Mouse (Mus musculus): ENCODE results near the gene Nmu. TPM values are rescaled to one million over a fixed set of nuclear protein-coding genes. Genes with fewer than 3 reads are reported as not detected.

Nmu gene
- not detected for total RNA-seq (2022)

DNA sequence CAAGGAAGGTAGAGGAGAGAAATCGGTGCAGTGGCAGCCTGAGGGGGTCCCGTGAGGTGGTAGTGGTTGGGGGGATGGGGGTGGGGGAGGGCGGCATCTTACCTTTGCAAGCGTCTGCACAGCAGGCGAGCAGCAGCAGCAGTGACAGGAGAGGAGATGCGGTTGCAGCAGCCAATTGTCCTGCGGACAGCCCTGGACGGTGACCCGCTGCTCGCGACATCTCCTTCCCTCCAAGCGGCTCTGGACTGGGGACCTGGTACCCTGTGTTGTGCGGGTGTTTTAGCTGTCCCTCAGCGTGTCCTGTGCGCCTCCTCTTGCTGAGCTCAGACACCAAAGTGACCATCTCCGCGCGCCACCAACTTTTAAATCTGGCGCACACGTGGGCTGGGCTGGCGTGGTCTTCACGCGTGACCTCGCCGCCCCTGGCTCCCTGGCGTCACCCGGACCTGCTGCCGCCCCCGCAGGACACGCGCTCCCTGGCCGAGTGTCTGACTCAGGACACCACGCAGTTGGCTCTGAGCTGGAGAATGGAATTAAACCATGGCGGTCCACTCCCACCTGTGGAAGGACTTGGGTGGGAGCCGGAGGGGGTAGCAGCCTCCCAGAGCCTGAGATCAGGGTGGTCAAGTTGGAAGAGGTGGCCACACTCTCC is at the start of gene Nmu:
Gene Nmu (minus strand): TSS at position 336 of the 652 bp plus-strand sequence.
- no peak for DNase-seq (ENCODE audit: low spot score in 2 of 2)

DNA sequence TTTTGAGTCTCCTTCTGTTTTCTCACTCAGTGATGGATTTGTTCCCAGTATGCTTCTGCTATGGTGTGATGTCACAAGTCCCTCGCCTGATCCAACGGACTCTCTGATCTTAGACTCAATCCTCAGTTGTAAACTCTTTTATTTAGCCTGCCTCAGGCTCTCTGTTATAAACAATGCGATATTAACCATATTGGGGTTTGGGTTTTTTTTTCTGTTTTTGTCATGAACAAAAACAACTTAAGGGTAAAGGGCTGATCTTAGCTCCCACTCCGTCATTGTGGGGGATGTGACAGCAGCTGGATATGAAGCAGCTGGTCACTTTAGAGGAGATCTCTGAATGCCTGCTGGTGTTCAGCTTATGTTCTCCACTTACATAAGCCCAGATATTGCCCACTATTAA is 48.1 kb upstream of the Nmu start:
- no peak for DNase-seq (ENCODE audit: low spot score in 2 of 2)

DNA sequence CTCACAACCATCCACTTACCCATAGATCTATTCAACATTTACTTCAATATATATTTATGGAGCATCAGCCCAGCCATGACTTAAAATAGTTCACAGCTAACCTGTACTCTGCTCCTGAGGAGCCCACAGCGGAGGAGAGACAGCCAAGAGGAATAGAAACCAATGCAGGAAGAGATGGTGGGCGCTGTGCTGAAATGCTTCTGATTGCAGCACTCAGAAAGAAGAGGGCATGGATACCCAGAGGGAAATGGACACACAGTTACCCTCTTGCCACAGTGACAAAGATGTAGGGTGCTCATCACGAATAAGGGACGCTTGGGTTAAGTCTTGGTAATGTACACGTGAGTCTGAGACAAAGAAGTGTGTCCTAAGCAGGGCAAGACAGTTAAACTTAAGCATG is 30.8 kb upstream of the Nmu start:
- DNase-seq (ENCODE audit: low spot score in 2 of 2) = no peak

DNA sequence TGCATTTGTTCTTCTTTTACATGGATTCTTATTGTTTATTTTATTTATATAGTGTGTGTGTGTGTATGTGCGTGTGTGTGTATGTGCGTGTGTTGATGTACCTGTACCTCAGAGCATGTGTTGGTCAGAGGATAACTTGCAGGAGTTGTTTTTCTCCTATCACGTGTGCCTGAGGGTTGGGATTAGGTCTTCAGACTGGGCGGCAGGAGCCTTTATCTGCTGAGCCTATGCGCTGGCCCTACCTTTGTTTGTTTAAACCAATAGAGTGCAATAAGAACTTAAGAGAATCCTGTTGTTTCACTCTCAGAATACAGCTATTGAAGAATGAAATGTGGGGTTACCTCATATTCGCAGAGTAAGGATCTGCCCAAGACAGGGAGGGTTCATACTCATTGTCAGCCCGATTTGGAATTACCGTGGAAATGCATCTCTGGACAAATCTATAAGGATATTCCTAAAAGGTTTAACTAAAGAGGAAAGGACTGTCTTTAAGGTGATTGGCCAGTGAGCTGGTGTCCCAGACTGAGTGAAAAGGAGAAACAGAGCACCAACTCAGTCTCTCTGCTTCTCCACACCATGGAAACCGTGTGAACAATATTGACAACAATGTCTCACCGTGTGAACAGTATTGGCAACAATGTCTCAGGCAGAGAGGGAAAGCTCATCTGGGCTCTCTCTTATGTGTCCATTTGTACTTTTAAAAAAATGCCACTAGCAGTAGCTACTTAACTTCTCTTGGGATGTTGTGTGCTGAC is 25.6 kb upstream of the Nmu start:
- no peak for DNase-seq (ENCODE audit: low spot score in 2 of 2)

DNA sequence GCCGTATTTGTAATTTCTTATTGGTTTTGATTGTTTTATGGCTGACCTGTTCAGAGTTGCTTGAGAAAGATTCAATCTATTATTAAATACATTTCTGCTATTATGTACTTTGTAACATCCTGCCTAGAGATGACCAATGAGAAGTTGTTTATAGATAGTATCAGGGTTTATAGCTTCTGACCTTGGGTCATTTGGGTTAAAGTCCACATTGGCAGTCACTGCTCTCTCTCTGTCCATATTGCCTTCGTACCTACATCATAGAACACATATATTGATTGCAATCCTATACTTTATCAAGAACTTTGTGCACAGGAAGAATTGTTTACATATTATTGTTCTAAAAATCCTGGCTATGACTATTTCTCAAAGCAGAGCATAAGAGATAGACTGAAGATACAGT is 24.9 kb upstream of the Nmu start:
- no peak for DNase-seq (ENCODE audit: low spot score in 2 of 2)

DNA sequence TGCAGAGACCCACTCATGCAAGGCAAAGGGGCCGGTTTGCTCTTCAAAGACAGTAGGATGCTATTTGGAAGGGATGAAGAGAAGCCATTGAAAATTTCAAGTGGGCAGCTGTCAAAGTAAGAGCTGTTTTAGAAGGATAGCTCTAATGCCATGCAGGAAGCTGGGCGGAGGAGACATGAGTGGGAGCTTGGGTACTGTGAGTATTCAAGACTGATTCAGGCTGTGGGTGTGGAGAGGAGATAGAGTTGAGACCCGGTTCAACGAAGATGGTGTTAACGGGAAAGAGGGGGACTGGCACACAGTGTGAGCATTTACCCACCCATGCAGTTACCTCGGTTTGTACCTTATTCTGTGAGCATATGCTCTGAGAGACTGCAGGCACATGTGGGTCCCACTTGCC is 20.1 kb upstream of the Nmu start:
- peak in 1 of 2 experiments; percentile 3 for DNase-seq (ENCODE audit: low spot score in 2 of 2)

DNA sequence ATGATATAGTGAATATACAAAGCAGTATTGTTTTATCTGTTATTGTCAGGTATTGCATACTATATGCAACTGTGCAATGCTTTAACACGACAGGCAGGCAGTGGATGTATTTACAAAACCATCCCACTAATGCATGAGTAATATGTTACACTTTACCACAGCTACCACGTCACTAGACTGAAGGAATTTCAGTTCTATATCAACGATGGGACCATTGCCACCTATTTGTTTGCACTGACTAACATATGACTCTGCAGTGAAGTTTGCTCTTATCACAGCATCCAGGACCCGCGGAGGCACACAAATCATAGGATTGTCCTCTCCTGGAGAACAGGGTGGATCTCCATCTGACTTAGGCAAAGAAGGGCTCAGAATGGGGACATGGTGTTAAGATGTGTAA is 18.2 kb upstream of the Nmu start:
- DNase-seq (ENCODE audit: low spot score in 2 of 2) = no peak

DNA sequence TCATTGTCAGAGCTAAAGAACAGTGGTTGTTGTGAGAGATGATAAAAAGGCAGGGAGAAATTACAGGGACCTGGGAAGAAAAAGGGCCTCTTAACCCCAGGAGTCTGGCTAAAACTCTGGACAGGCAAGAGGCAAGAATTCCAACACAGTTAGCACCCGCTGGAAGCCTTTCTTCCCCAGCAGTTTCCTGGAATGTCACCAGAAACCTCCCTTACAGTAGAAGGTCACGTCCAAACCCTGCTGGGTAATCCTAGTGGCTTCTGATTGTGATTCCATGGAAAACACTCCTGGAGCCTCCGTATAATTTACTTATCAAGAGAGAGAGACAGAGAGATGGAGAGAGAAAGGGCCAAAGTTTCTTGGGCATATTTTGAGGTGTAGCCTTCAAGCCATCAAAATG is 15.6 kb upstream of the Nmu start:
- no peak for DNase-seq (ENCODE audit: low spot score in 2 of 2)

DNA sequence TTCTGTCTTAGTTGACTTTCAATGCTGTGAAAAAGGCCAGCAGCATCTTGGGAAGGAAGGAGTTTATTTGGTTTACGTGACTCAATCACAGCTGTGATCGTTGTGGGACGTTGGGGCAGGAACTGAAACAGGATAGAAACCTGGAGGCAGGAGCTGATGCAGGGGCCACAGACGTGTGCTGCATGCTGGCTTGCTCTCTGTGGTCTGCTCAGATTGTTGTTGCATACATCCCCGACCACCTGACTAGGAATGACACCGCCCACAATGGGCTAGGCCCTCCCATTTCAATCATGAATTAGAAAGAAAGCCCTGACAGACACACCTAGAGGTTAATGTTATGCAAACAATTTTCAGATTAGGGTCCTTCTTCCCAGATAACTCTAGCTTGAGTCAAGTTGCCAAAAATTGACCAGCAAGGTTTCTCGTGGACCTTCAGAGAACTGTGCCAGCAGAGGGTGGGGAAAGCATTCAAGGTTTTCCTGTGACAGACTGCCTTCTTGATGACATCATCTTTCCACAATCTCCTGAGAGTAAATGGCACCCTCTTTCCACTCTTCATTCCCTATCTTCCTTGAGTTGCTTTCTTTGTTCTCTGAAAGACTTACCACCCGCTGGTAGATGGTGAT is 5.7 kb upstream of the Nmu start:
- DNase-seq (ENCODE audit: low spot score in 2 of 2) = no peak

DNA sequence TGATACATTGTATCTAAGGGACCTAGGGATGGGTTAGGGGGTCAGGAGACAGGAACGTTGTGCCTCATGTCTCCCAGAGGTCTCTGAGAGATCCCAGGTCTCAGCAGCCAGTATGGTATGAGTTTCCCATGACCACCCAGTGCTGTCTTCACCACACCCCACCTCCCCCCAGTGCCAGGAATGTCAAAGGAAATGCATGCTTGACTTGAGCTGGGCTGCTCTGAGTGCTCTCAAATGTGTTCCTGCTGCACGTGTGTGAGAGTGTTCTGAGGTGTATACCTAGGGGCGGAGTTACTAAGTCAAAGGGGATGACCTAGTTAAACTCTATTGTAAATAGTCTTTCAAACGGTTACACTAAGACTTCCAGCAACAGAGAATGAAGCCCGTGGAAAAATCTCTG is 1.8 kb upstream of the Nmu start:
- DNase-seq (ENCODE audit: low spot score in 2 of 2) = no peak

DNA sequence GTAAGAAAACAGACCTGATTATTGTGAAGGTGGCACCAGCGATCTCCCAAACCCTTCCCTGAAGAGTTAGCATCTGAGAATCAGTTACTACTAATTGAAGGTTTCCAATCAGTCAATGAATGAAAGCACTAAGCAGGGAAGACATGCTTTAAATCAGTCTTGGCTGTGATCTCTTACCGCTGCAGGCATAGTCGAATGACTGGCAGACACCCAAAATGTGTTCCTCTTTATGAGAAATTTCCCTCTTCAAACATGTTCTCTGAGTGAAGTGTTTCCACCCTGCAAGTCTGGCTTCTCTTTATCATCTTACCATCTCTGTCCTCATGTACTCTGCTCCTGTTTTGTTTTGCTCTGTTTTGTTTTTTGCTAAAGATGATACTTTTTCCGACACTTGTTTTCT is 2.8 kb downstream of the Nmu start:
- DNase-seq (ENCODE audit: low spot score in 2 of 2) = no peak

DNA sequence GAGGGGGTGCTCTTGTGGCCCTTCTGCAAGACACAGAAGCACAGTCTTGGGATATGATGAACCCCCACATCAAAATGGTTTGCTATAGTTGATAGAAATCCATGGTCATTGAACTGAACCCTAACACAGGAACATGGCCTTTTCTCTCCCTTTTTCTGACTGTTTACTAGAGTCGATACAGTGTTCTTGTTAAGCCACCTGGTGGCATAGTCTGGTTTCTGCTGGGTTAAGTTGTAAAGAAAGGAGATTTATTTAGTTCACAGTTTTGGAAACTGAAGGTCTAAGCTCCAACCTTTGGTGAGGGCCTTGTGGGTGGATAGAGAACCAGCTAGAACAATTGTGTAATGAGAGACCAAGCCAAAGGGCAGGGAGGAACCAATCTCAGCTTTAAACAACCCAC is 3.5 kb downstream of the Nmu start:
- no peak for DNase-seq (ENCODE audit: low spot score in 2 of 2)

DNA sequence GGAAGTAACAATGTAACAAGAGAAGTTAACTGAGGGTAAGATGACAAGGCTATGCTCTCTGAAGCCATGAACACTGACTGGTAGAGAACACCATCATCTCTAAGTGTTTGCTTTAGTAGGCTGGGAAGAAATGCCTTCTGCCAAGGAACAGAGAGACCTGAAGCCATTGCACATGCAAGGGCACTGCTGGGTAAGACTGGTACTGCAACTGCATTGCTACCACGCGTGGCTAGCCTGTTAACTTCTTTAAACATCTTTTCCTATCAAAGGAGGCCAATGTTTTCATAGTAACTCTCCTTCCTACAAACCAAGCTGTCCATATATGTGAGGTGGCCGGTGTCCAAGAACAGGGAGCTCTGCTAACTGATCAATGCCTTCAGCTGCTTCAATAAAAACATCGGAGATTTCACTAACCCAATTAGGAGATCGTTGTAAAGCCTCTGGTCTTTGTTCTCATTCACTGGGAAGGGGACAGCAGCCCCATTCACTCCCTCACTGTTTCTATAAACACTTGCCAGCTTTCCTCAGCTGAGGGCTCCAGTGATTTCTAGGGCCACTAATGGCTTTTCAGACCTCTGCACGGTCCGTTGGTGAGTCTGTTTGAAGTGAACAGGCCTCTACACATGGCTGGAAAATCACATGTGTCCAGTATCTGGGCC is 11.5 kb downstream of the Nmu start:
- DNase-seq (ENCODE audit: low spot score in 2 of 2) = peak; percentile 3 to 21

DNA sequence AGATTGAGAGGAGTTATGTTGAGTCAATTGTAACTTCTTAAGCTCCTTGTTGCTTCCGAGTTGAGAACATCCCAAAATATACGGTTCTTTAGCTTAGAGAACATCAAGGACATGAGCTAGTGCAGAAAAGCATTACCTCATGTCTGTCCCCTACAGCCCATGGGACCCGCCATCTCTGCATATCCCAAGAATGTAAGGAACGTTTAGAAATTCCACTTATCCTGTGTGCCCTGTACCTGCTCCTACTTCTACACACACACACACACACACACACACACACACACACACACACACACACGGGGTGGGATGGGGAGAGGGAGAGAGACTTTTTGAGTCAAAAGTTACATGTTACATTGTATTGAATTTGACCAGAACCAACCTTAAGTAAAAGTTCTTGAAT is 12.1 kb downstream of the Nmu start:
- DNase-seq (ENCODE audit: low spot score in 2 of 2) = no peak

DNA sequence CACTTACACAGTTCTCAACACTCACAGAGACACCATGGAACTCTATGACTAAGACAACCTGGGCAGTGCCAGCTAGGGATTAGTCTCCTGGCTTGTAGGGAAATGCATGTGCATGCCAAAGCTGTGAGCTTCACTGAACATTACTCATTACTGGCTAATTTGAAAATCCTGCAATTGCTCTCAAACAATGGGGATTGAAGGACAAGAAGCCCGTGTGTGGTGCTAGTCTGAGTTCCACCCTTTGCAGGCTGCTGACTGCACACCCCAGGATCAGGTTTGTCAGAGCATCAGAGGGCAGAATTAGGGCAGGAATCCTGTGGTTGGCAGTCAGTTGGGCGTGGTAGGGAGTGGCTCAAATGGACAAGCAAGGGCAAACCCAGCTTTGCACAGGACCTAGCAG is 17.5 kb downstream of the Nmu start:
- peak; percentile 16 to 23 for DNase-seq (ENCODE audit: low spot score in 2 of 2)

DNA sequence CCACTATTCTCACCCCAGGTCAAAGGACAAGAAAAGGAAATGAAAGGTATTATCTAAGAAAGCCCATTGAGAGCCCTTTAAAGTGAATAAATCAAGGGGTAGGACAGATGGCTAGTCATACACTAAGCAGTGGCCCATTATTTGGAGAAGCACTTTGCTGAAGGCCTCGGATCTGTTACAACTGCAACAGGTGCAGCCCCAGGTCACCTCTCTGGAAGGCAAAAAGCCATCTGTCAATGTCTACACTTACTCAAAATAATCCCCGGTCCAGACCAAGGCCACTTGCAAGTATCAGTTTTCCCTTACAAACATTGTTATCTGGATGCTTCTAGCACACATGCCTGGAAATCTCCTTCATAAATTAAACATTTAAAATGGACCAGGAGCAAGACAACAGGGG is 22.7 kb downstream of the Nmu start:
- DNase-seq (ENCODE audit: low spot score in 2 of 2) = no peak

DNA sequence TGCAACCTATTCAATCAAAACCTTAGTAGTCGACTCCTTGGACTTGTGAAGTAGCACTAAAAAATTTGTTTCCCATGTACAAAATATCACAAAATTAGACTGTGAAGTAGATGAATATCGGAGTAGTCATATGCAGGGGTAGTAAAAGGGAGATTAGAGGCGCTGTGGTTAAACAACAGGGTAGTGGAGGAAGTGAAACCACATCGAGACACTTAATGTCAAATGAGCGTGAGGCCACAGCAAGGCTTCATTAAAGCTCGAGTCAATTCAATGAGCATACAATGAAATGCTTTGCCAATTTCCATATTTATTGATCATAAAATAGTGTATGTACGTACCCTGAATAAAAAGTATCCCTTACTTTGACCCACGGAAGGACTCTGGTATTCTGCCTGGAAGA is 26.5 kb downstream of the Nmu start:
- DNase-seq (ENCODE audit: low spot score in 2 of 2) = no peak

DNA sequence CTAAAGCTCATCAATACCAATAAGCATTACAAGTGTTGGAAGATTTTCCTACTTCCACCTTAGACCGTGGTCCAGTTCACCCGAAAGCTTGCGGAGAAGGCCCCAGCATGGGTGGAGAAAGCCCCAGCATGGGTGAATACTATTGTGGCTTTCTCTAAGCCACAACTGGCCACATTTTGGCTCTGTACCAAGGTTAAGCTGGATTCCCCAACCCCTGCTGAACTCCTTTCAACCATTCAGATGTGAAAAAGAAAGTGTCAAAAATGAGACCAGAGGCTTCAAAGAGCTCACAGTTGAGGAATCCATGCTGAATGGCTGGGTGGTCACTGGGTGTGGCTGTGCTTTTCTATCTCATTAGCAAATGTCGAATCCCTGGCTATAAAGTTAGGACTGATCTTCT is 29.8 kb downstream of the Nmu start:
- no peak for DNase-seq (ENCODE audit: low spot score in 2 of 2)

DNA sequence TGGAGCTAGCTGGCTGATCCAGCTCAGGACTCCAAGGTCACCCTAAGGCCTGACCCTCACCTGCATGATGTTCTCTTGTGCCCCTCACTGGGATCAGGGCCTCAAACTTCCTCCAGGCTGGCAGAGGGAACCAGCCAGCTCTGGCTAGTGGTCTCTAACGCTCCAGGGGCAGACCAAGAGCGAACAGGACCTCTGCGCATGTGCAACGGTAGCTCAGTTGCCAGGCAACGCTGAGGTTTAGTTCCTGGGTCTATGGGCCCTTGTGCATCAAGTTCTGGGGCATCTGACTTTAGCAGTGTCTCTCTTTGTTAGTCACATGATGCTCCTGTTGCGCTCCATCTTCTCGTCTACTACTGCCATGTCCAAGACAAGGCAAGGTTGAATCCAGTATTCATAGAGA is 32.6 kb downstream of the Nmu start, which contains the start of gene Pdcl2:
Gene Pdcl2 (minus strand): TSS at position 204 of the 400 bp plus-strand sequence.
- DNase-seq (ENCODE audit: low spot score in 2 of 2) = no peak

DNA sequence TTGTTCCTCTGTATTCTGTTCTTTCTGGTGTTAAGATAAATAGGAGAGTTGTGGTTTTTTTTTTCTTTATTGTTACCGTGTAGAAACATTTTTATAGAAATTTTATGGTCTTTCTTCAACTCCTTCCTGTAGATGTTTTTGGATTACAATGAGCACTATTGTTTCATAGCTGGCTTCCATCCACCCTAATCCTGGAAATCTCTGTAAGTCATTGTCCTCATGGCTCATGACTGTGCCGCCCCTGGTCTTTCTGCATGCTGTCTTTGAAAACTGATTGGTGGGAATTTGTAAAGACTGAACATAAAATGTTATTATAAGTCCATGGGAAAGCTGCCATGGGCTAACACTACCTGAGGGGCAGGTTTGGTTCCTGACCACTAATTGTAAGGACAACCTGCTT is 36.3 kb downstream of the Nmu start:
- DNase-seq (ENCODE audit: low spot score in 2 of 2) = no peak

DNA sequence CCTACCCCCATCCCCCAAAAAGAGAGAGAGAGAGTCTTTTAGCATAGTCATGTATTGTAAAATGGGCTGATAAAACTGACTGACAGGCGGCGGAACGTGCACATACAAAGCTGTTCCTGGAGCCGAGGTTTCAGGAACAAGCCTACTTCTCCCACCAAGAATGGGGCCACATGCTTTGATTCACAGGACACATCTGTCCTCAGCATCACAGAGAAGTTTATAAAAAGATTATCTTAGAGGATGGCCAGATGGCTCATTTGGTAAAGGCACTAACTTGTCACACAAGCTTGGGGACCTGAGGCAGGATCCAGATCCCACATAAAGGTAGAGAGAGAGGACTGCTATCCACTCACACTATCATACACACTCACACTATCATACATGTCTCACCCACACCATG is 38.5 kb downstream of the Nmu start:
- DNase-seq (ENCODE audit: low spot score in 2 of 2) = no peak

Data from layer of hippocampus, adult 8-10 months (tissue).